Mouse (Mus musculus) liver, embryonic 14.5 days (tissue): ENCODE measurements at regions not wholly inside any gene's neighbourhood (a gene's known extent, or its start where the extent isn't known, plus 50 kb on each side); places are given as distances from the start of the nearest gene placed in this dataset.

Source experiments
- ATAC-seq: fragments of 200-750 bp; cut with Nextera tagmentation; 2 replicates; pipeline ENCODE4 v1.8.0; 2017; ENCODE audit warnings: moderate number of reproducible peaks, mild to moderate bottlenecking, moderate library complexity; ENCODE audit not compliant: insufficient read depth
- DNase-seq, 3 experiments: peaks; one replicate each; pipeline ENCODE4 v3.0.0-alpha.2; 2012 to 2013; ENCODE audit warnings: low read depth in 3 of 3, low spot score in 3 of 3
- H3K27ac ChIP-seq: fragments of 300-500 bp; sonication (generic); 2 replicates; pipeline ENCODE4 v1.5.1; 2014; ENCODE audit warnings: moderate library complexity, mild to moderate bottlenecking, control low read depth, inconsistent platforms
- H3K27me3 ChIP-seq: fragments of 300-500 bp; sonication (generic); 2 replicates; pipeline ENCODE4 v1.6.1; 2014; ENCODE audit warnings: mild to moderate bottlenecking, low read length, moderate library complexity; ENCODE audit not compliant: control insufficient read depth, insufficient read depth
- H3K36me3 ChIP-seq: fragments of 300-500 bp; sonication (generic); replicated peaks from 2 replicates; pipeline ENCODE4 v1.6.1; 2014; ENCODE audit warnings: low read depth; ENCODE audit not compliant: control insufficient read depth, insufficient read depth
- H3K4me1 ChIP-seq, 2 experiments: fragments of 200-500 bp in 1 of 2; fragments of 300-500 bp in 1 of 2; sonication (generic) in 1 of 2; replicated peaks; 2 replicates each; pipeline ENCODE4 v1.6.1; 2012 to 2014; ENCODE audit warnings: antibody characterized with exemption in 1 of 2, inconsistent platforms in 1 of 2, low read length in 1 of 2; ENCODE audit not compliant: control insufficient read depth in 2 of 2, insufficient read depth in 2 of 2
- H3K4me2 ChIP-seq: fragments of 300-500 bp; sonication (generic); 2 replicates; pipeline ENCODE4 v1.6.1; 2014; ENCODE audit warnings: low read depth, mild to moderate bottlenecking, control low read depth, moderate library complexity
- H3K4me3 ChIP-seq, 2 experiments: fragments of 200-500 bp in 1 of 2; fragments of 300-500 bp in 1 of 2; sonication (generic) in 1 of 2; 2 replicates each; pipeline ENCODE4 v1.5.1; 2012 to 2014; ENCODE audit warnings: low read depth in 2 of 2, low read length in 2 of 2, mild to moderate bottlenecking in 2 of 2, control low read depth in 1 of 2, inconsistent platforms in 1 of 2, moderate library complexity in 1 of 2; ENCODE audit not compliant: insufficient read depth in 1 of 2
- H3K9ac ChIP-seq: fragments of 300-500 bp; sonication (generic); replicated peaks from 2 replicates; pipeline ENCODE4 v1.6.1; 2014; ENCODE audit warnings: mild to moderate bottlenecking, control low read depth, moderate library complexity
- H3K9me3 ChIP-seq: fragments of 300-500 bp; sonication (generic); 2 replicates; pipeline ENCODE4 v1.6.1; 2016; ENCODE audit warnings: low read length, mixed read lengths; ENCODE audit not compliant: control insufficient read depth
- CTCF ChIP-seq: IDR thresholded peaks from 2 replicates; pipeline ENCODE4 v1.5.1; 2016; ENCODE audit warnings: antibody characterized with exemption, low read depth, control low read depth
- EP300 ChIP-seq: IDR thresholded peaks from 2 replicates; pipeline ENCODE4 v1.6.1; 2016; ENCODE audit warnings: antibody characterized with exemption, low read depth
- WGBS: fragments of 180-500 bp; shearing (Covaris S2); extraction: QIAGEN DNeasy Blood & Tissue Kit; methylation state at CpG from one replicate; pipeline ENCODE4 v1.1.7; 2014; ENCODE audit not compliant: insufficient replicate concordance; 5-methylcytosine and 5-hydroxymethylcytosine counted together

GRCm38 (mm10) chr1:181291202-181291601 lies 61.2 kb upstream of the Cnih3 start:
- ATAC-seq, result no peak
- Histone ChIP-seq H3K9me3 (no peaks in the 10 kb centered on the region), H3K4me1 (no peaks in the 10 kb centered on the region), H3K27me3 (no peaks in the 10 kb centered on the region), H3K9ac (no peak overlapping the region), H3K36me3 (no peaks in the 10 kb centered on the region), H3K27ac (no peak overlapping the region), H3K4me3 (no peak overlapping the region), H3K4me2 (no peak overlapping the region)
- TF ChIP-seq EP300 (no peak), CTCF (no peak)
- DNase-seq, result no peak
- 58% methylated on average over 6 of the region's 6 CpGs for WGBS

GRCm38 (mm10) chr1:181291966-181292365 lies 60.5 kb upstream of the Cnih3 start:
- no peak for ATAC-seq

DNA sequence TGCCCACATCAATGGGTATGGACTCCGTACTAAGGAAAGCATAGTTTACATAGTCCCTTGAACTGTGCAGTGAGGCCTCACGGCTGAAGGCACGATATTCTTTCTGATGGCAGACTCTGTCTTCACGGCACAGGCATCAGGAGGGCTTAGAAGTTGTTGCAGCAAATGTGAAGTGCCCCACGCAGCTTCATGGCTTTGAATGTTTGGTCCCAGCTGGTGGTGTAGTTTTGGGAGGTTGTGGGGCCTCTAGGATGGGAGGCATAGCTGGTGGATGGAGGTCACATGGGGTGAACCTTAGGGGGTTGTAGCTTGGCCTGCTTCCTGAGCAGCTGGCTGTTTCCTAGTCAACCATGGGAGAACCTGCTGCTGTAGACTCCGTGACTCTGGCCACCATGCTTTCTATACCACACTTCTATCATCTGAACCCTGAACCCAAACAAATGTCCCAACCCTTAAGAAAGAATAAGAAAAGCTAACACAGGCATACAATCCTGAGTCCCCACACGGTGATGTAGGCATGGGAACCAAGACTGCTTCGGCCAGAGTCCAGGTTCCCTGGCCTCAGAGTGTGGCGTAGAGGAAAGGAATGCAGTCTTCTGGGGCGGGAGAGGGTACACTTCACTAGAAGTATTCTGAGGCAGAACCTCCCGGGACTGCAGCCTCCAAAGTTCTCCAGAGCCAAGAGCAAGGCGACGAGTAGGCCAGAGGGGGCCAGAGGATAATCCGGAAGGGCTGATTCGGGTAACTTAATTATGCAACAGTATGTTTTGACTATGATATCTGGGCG lies 59.2 kb upstream of the Cnih3 start:
- Histone ChIP-seq H3K27ac (no peak overlapping the region), H3K4me3 (no peak overlapping the region), H3K9me3 (no peaks in the 10 kb centered on the region), H3K9ac (no peak overlapping the region), H3K36me3 (no peaks in the 10 kb centered on the region), H3K4me1 (no peaks in the 10 kb centered on the region), H3K27me3 (no peaks in the 10 kb centered on the region; the same call in 1 of the 2 replicates), H3K4me2 (no peak overlapping the region)
- DNase-seq (no peak), ATAC-seq (no peak)
- 77% methylated on average over 16 of the region's 16 CpGs for WGBS
- TF ChIP-seq EP300 (no peak), CTCF (no peak)

More at GRCm38 (mm10) chr1:181291966-181292365, 60.5 kb upstream of the Cnih3 start:
- TF ChIP-seq CTCF (no peak), EP300 (no peak)
- Histone ChIP-seq H3K27ac (no peak overlapping the region), H3K27me3 (no peaks in the 10 kb centered on the region; the same call in 1 of the 2 replicates), H3K9me3 (no peaks in the 10 kb centered on the region), H3K4me2 (no peak overlapping the region), H3K4me1 (no peaks in the 10 kb centered on the region), H3K4me3 (no peak overlapping the region), H3K9ac (no peak overlapping the region), H3K36me3 (no peaks in the 10 kb centered on the region)
- 55% methylated on average over 5 of the region's 5 CpGs for WGBS
- DNase-seq, result no peak

- Histone ChIP-seq H3K4me3 (no peak overlapping the region), H3K9ac (no peak overlapping the region), H3K27me3 (no peaks in the 10 kb centered on the region; the same call in 1 of the 2 replicates), H3K27ac (no peak overlapping the region), H3K9me3 (no peaks in the 10 kb centered on the region), H3K4me2 (no peak overlapping the region), H3K36me3 (no peaks in the 10 kb centered on the region), H3K4me1 (peaks cover 0 to 11% of the 10 kb centered on the region in 2 experiments; a peak in 3 of 4 replicates)
- TF ChIP-seq EP300 (no peak), CTCF (no peak)
- 57% methylated on average over 4 of the region's 4 CpGs for WGBS
- no peak for DNase-seq
- no peak for ATAC-seq
These were observed 56.8 kb upstream of the Cnih3 start for GRCm38 (mm10) chr1:181295651-181296050.

DNA sequence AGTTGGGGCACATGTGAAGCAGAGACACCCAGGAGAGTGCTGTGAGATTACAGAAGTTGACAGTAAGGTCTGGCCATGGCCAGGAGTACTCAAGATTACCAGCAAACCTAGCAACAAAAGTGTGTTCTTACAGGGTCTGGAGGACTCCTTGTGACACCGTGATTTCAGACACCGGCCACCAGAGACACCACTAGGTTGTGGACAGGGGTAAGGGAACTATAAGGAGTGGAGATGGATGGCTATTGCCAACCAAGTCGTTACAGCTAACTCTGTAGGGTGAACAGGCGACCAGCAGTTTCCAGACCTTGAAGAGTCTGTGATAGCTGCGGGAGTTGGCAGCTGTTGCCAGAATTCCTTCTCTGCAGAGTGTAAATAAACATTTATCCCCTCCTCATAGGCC lies 54.4 kb upstream of the Cnih3 start:
- H3K27ac ChIP-seq, result no peak overlapping the region
- H3K4me3 ChIP-seq, result no peak overlapping the region
- no peak overlapping the region for H3K9ac ChIP-seq
- H3K4me2 ChIP-seq, result no peak overlapping the region
- H3K4me1 ChIP-seq, result peaks cover 0 to 11% of the 10 kb centered on the region in 2 experiments; a peak in 3 of 4 replicates
- H3K27me3 ChIP-seq, result no peaks in the 10 kb centered on the region; the same call in 1 of the 2 replicates
- TF ChIP-seq EP300, result no peak
- TF ChIP-seq CTCF, result no peak
- H3K9me3 ChIP-seq, result no peaks in the 10 kb centered on the region
- no peak for ATAC-seq
- 63% methylated on average over 5 of the region's 5 CpGs for WGBS
- H3K36me3 ChIP-seq, result no peaks in the 10 kb centered on the region
- DNase-seq, result no peak
